Mouse (Mus musculus) liver, embryonic 13.5 days (tissue): ENCODE measurements around the gene Vmn2r69. TPM values are rescaled to one million over a fixed set of nuclear protein-coding genes. Genes with fewer than 3 reads are reported as not detected.

ENCODE experiments used
- ATAC-seq: fragments of 200-750 bp; cut with Nextera tagmentation; 2 replicates; pipeline ENCODE4 v1.8.0; 2017; ENCODE audit warnings: low read depth, mild to moderate bottlenecking, moderate number of reproducible peaks, moderate library complexity
- DNase-seq: peaks from one replicate; pipeline ENCODE4 v3.0.0; 2022
- H3K27ac ChIP-seq: fragments of 300-500 bp; sonication (generic); 2 replicates; pipeline ENCODE4 v1.5.1; 2015; ENCODE audit warnings: moderate library complexity, mild to moderate bottlenecking, inconsistent platforms
- H3K27me3 ChIP-seq: fragments of 300-500 bp; sonication (generic); 2 replicates; pipeline ENCODE4 v1.6.1; 2015; ENCODE audit warnings: mild to moderate bottlenecking, inconsistent platforms
- H3K36me3 ChIP-seq: fragments of 300-500 bp; sonication (generic); 2 replicates; pipeline ENCODE4 v1.6.1; 2015; ENCODE audit warnings: mild to moderate bottlenecking, inconsistent platforms
- H3K4me1 ChIP-seq: fragments of 300-500 bp; sonication (generic); replicated peaks from 2 replicates; pipeline ENCODE4 v1.6.1; 2015; ENCODE audit warnings: inconsistent platforms
- H3K4me2 ChIP-seq: fragments of 300-500 bp; sonication (generic); 2 replicates; pipeline ENCODE4 v1.6.1; 2015; ENCODE audit warnings: inconsistent platforms, mild to moderate bottlenecking, moderate library complexity
- H3K4me3 ChIP-seq: fragments of 300-500 bp; sonication (generic); replicated peaks from 2 replicates; pipeline ENCODE4 v1.5.1; 2015; ENCODE audit warnings: mild to moderate bottlenecking, inconsistent platforms
- H3K9ac ChIP-seq: fragments of 300-500 bp; sonication (generic); 2 replicates; pipeline ENCODE4 v1.6.1; 2015; ENCODE audit warnings: mild to moderate bottlenecking, inconsistent platforms
- H3K9me3 ChIP-seq: fragments of 300-500 bp; sonication (generic); replicated peaks from 2 replicates; pipeline ENCODE4 v1.6.1; 2016; ENCODE audit warnings: inconsistent platforms
- whole genome bisulfite sequencing: fragments of 180-500 bp; shearing (Covaris S2); methylation state at CpG from one replicate; pipeline ENCODE4 v1.1.7; 2015; ENCODE audit not compliant: insufficient replicate concordance; 5-methylcytosine and 5-hydroxymethylcytosine counted together
- polyA plus RNA-seq: library from polyadenylated mRNA; unstranded; fragments of >200 nt; fragmentation: Nextera tagmentation; extraction: Ambion mirVana; gene quantifications from 2 replicates; pipeline ENCODE4 v1.2.1, GENCODE M21; 2015

Gene Vmn2r69
- polyA plus RNA-seq, result not detected in 2 replicates

GRCm38 (mm10) chr7:85415820-85416219 is at the start of gene Vmn2r69:
Gene Vmn2r69, minus strand, starts transcription at chr7:85415920.
- no peak for DNase-seq
- ATAC-seq, result no peak
- H3K4me2 ChIP-seq, result no peak within 1 kb of the TSS
- H3K27me3 ChIP-seq, result no peaks in the 10 kb centered on the region
- H3K27ac ChIP-seq, result no peak within 1 kb of the TSS
- H3K9me3 ChIP-seq, result no peaks in the 10 kb centered on the region
- 53% methylated on average over 3 of the region's 3 CpGs for WGBS
- no peaks in the 10 kb centered on the region for H3K36me3 ChIP-seq
- no peak within 1 kb of the TSS for H3K9ac ChIP-seq
- H3K4me1 ChIP-seq, result no peaks in the 10 kb centered on the region
- H3K4me3 ChIP-seq, result no peak within 1 kb of the TSS

Other genes starting within 250 kb of the Vmn2r69 start
- not detected in 2 replicates for gene Vmn2r68, start 178.1 kb downstream of the Vmn2r69 start, polyA plus RNA-seq
- gene Vmn2r71, start 147.2 kb upstream of the Vmn2r69 start, polyA plus RNA-seq, result not detected in 2 replicates
- gene Vmn2r70, start 153.3 kb upstream of the Vmn2r69 start, polyA plus RNA-seq, result not detected in 2 replicates